Mouse (Mus musculus) testis, adult 2 months (tissue): ENCODE data around the gene Proca1.

ENCODE experiments used
- CTCF ChIP-seq: fragments of 200-500 bp; IDR thresholded peaks from 2 replicates; pipeline ENCODE4 v1.5.1; 2012; ENCODE audit warnings: low read depth, mild to moderate bottlenecking, inconsistent platforms, low read length, moderate library complexity; ENCODE audit not compliant: control insufficient read depth, insufficient read depth, insufficient replicate concordance
- POLR2A ChIP-seq: fragments of 200-500 bp; IDR thresholded peaks from 2 replicates; pipeline ENCODE4 v1.6.1; 2012; ENCODE audit warnings: low read depth, mild to moderate bottlenecking, inconsistent platforms, low read length, moderate library complexity; ENCODE audit not compliant: control insufficient read depth

DNA sequence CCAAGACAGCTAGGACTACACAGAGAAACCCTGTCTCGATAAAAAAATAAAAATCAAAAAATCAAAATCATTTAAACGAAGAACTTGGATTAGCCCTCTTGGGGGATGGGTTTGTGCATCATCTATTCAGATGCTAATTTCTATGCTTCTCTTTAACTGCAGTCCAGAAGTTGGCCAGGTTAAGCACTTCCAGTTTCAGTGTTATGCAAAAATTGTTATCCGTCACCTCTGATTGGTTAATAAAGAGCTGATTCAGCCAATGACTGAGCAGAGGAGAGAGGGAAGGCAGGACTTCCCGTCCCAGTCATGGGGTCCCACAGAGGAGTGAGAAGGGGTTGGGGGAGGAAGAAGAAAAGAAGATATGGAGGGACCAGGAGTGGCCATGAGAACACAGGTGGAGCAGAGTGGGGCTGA, 54.5 kb downstream of the Proca1 start:
- TF ChIP-seq POLR2A (no peak), CTCF (no peak)
